Mouse (Mus musculus) stomach, postnatal 0 days (tissue): ENCODE measurements around the gene Tfap2d. TPM values are rescaled to one million over a fixed set of nuclear protein-coding genes. Genes with fewer than 3 reads are reported as not detected.
A peak's percentile ranks its signal among the peaks of the same experiment; 100 is the strongest.

Source experiments
- ATAC-seq: fragments of 200-750 bp; cut with Nextera tagmentation; 2 replicates; pipeline ENCODE4 v1.8.0; 2017; ENCODE audit not compliant: low FRiP score, low TSS enrichment
- DNase-seq: peaks from one replicate; pipeline ENCODE4 v3.0.0-alpha.2; 2016; ENCODE audit warnings: low spot score
- H3K27ac ChIP-seq: fragments of 300-500 bp; sonication (generic); replicated peaks from 2 replicates; pipeline ENCODE4 v1.5.1; 2014; ENCODE audit warnings: mild to moderate bottlenecking, control low read depth
- H3K27me3 ChIP-seq: fragments of 300-500 bp; sonication (generic); 2 replicates; pipeline ENCODE4 v1.6.1; 2014; ENCODE audit warnings: low read length; ENCODE audit not compliant: control insufficient read depth, insufficient read depth
- H3K36me3 ChIP-seq: fragments of 300-500 bp; sonication (generic); 2 replicates; pipeline ENCODE4 v1.6.1; 2014; ENCODE audit warnings: low read length, mixed read lengths; ENCODE audit not compliant: control insufficient read depth, insufficient read depth
- H3K4me1 ChIP-seq: fragments of 300-500 bp; sonication (generic); replicated peaks from 2 replicates; pipeline ENCODE4 v1.6.1; 2014; ENCODE audit warnings: antibody characterized with exemption; ENCODE audit not compliant: control insufficient read depth, insufficient read depth
- H3K4me2 ChIP-seq: fragments of 300-500 bp; sonication (generic); replicated peaks from 2 replicates; pipeline ENCODE4 v1.6.1; 2014; ENCODE audit warnings: low read depth, mild to moderate bottlenecking, control low read depth, moderate library complexity
- H3K4me3 ChIP-seq: fragments of 300-500 bp; sonication (generic); 2 replicates; pipeline ENCODE4 v1.5.1; 2014; ENCODE audit warnings: low read depth, low read length, control low read depth
- H3K9ac ChIP-seq: fragments of 300-500 bp; sonication (generic); 2 replicates; pipeline ENCODE4 v1.6.1; 2014; ENCODE audit warnings: mild to moderate bottlenecking, low read length, control low read depth, mixed read lengths
- H3K9me3 ChIP-seq: fragments of 300-500 bp; sonication (generic); 2 replicates; pipeline ENCODE4 v1.6.1; 2016; ENCODE audit warnings: low read length; ENCODE audit not compliant: control insufficient read depth
- CTCF ChIP-seq: IDR thresholded peaks from 2 replicates; pipeline ENCODE4 v1.5.1; 2016; ENCODE audit warnings: antibody characterized with exemption, low read depth, mild to moderate bottlenecking, moderate library complexity
- EP300 ChIP-seq: optimal IDR thresholded peaks from 2 replicates; pipeline ENCODE3; 2016; ENCODE audit warnings: antibody characterized with exemption
- WGBS: fragments of 180-500 bp; shearing (Covaris S2); extraction: QIAGEN DNeasy Blood & Tissue Kit; methylation state at CpG from one replicate; pipeline ENCODE4 v1.1.7; 2014; 5-methylcytosine and 5-hydroxymethylcytosine counted together
- polyA plus RNA-seq: library from polyadenylated mRNA; unstranded; fragments of >200 nt; fragmentation: Nextera tagmentation; extraction: Ambion mirVana; gene quantifications from 2 replicates; pipeline ENCODE4 v1.2.1, GENCODE M21; 2015

Tfap2d gene
- polyA plus RNA-seq, 1 experiment from 2014 or later: not detected

- Histone ChIP-seq H3K4me3 (peak within 1 kb of the TSS; percentile 28), H3K9me3 (no peaks in the 10 kb centered on the region), H3K9ac (no peak within 1 kb of the TSS), H3K27me3 (no peaks in the 10 kb centered on the region; the same call in 1 of the 2 replicates), H3K4me2 (peak within 1 kb of the TSS; percentile 44), H3K4me1 (no peaks in the 10 kb centered on the region), H3K36me3 (no peaks in the 10 kb centered on the region), H3K27ac (no peak within 1 kb of the TSS)
- DNase-seq: no peak
- ATAC-seq: no peak
- WGBS: 4% methylated on average over 26 of the region's 26 CpGs
- no peak for TF ChIP-seq CTCF
- TF ChIP-seq EP300: no peak
These were observed 106.0 kb downstream of the Tfap2d start, which contains the start of gene Tfap2b for GRCm38 (mm10) chr1:19208641-19209358. TSS of gene Tfap2b (plus strand) at chr1:19208914.

- Histone ChIP-seq H3K4me3 (peak overlapping the region; percentile 28), H3K9me3 (no peaks in the 10 kb centered on the region), H3K27ac (no peak overlapping the region), H3K27me3 (peaks cover 3% of the 10 kb centered on the region; the same call in 1 of the 2 replicates), H3K4me2 (no peak overlapping the region), H3K4me1 (no peaks in the 10 kb centered on the region), H3K36me3 (no peaks in the 10 kb centered on the region), H3K9ac (no peak overlapping the region)
- TF ChIP-seq CTCF: no peak
- no peak for TF ChIP-seq EP300
- 3% methylated on average over 10 of the region's 10 CpGs for WGBS
- DNase-seq: no peak
- ATAC-seq: no peak
These were observed 106.5 kb downstream of the Tfap2d start for GRCm38 (mm10) chr1:19209359-19209745.

- H3K4me2 ChIP-seq: peak overlapping the region; percentile 44
- H3K27ac ChIP-seq: no peak overlapping the region
- H3K9me3 ChIP-seq: no peaks in the 10 kb centered on the region
- peaks cover 5% of the 10 kb centered on the region; the same call in 1 of the 2 replicates for H3K27me3 ChIP-seq
- H3K4me3 ChIP-seq: peak overlapping the region; percentile 28
- no peak overlapping the region for H3K9ac ChIP-seq
- no peaks in the 10 kb centered on the region for H3K36me3 ChIP-seq
- ATAC-seq: no peak
- H3K4me1 ChIP-seq: no peaks in the 10 kb centered on the region
- TF ChIP-seq EP300 (no peak), CTCF (no peak)
- 1% methylated on average over 31 of the region's 31 CpGs for WGBS
- no peak for DNase-seq
These were observed 107.0 kb downstream of the Tfap2d start for GRCm38 (mm10) chr1:19209776-19210175.

GRCm38 (mm10) chr1:19210215-19211032 lies 107.6 kb downstream of the Tfap2d start:
- no peaks in the 10 kb centered on the region for H3K4me1 ChIP-seq
- no peaks in the 10 kb centered on the region for H3K9me3 ChIP-seq
- peak overlapping the region; percentile 28 for H3K4me3 ChIP-seq
- under 1% methylated on average over 30 of the region's 30 CpGs for WGBS
- H3K9ac ChIP-seq: no peak overlapping the region
- DNase-seq: no peak
- TF ChIP-seq EP300: no peak
- no peak for TF ChIP-seq CTCF
- no peak overlapping the region for H3K27ac ChIP-seq
- H3K36me3 ChIP-seq: no peaks in the 10 kb centered on the region
- H3K27me3 ChIP-seq: peaks cover 5% of the 10 kb centered on the region; the same call in 1 of the 2 replicates
- no peak for ATAC-seq
- H3K4me2 ChIP-seq: peak overlapping the region; percentile 44

- Histone ChIP-seq H3K9ac (no peak overlapping the region), H3K4me3 (no peak overlapping the region), H3K27ac (no peak overlapping the region), H3K4me2 (no peak overlapping the region), H3K27me3 (peaks cover 5% of the 10 kb centered on the region; the same call in 1 of the 2 replicates), H3K4me1 (no peaks in the 10 kb centered on the region), H3K36me3 (no peaks in the 10 kb centered on the region), H3K9me3 (no peaks in the 10 kb centered on the region)
- WGBS: 5% methylated on average over 8 of the region's 8 CpGs
- ATAC-seq (no peak), DNase-seq (no peak)
- TF ChIP-seq CTCF: no peak
- TF ChIP-seq EP300: no peak
These were observed 108.2 kb downstream of the Tfap2d start for GRCm38 (mm10) chr1:19211033-19211405.
